26 mouse cellular contexts compared by ENCODE assay signal in the genomic region with DNA sequence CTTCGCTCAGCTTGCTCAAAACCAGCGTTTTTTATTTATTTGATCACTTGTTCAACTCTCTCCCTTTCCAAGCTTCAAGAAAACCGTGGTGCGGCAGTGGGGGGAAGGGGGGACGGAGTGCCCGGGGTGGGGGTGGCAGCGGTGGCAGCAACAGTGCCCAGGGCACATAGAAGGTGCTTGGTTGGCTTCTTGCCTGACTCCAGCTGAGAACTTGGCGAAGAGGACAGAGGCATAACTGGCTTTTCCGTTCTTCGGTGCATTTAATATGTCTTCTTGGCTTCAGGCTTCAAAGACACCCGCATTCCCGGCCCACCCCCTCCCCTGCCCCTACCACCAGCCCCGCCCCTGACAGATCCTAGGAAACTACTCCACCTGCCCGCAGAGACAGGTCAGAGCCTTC. TPM values are rescaled to one million over a fixed set of nuclear protein-coding genes. Genes with fewer than 3 reads are reported as not detected.
DNase-seq lines count a peak whose midpoint lies in the region; ATAC-seq lines count a peak whose summit lies in the region.
"Had no signal": no experiment of that assay in that cellular context is flagged by ENCODE, and none has a peak within 500 bp of the region (broad histone marks: within the 10 kb centered on the region; RNA-seq: fewer than 3 reads in every experiment).

No protein-coding gene starts in this region.

- DNase-seq in cerebellum, postnatal 10 days, result peak; percentile 78 to 81
- DNase-seq in cerebellum, adult 9-10 months, result no peak
- DNase-seq in kidney, adult 18-20 months, result peak; percentile 58
- DNase-seq in kidney, postnatal 36 days, result peak; percentile 63 to 66
- DNase-seq: cerebellum, adult 18-20 months; gastrocnemius, postnatal 10 days; heart, postnatal 10 days; liver, embryonic 13.5 days; lung, adult 18-20 months; thymus, adult 2 months; thymus, postnatal 36 days had no signal

- H3K4me3 ChIP-seq in kidney, embryonic 16.5 days (ENCODE audit: low read length), result no peak overlapping the region
- no peak overlapping the region for H3K4me3 ChIP-seq in kidney, embryonic 15.5 days (replicated peaks)
- H3K4me3 ChIP-seq: forebrain, embryonic 13.5 days; heart, embryonic 13.5 days; hindbrain, embryonic 15.5 days; limb, embryonic 10.5 days; limb, embryonic 15.5 days; liver, embryonic 13.5 days; megakaryocyte, embryonic 14.5 days; midbrain, embryonic 12.5 days had no signal

- no peak overlapping the region for H3K9ac ChIP-seq in kidney, embryonic 16.5 days (replicated peaks; ENCODE audit: low read length)
- no peak overlapping the region for H3K9ac ChIP-seq in kidney, embryonic 15.5 days
- H3K9ac ChIP-seq: forebrain, embryonic 13.5 days; heart, embryonic 13.5 days; hindbrain, embryonic 15.5 days; limb, embryonic 15.5 days; liver, embryonic 13.5 days; midbrain, embryonic 12.5 days had no signal

- no peak for ATAC-seq in kidney, embryonic 16.5 days (ENCODE audit: low FRiP score, low TSS enrichment)
- ATAC-seq in kidney, embryonic 15.5 days (replicated peaks; ENCODE audit: low FRiP score), result no peak
- ATAC-seq: CD4-positive, CD25-positive, alpha-beta regulatory T cell, adult 4 months; forebrain, embryonic 13.5 days; lung, postnatal 0 days had no signal

- H3K4me1 ChIP-seq in kidney, embryonic 16.5 days (ENCODE audit: insufficient read depth, low read length), result no peaks in the 10 kb centered on the region
- no peaks in the 10 kb centered on the region for H3K4me1 ChIP-seq in kidney, embryonic 15.5 days
- H3K4me1 ChIP-seq: forebrain, embryonic 13.5 days; heart, embryonic 13.5 days; hindbrain, embryonic 15.5 days; liver, embryonic 13.5 days; midbrain, embryonic 12.5 days had no signal

- H3K27ac ChIP-seq in kidney, embryonic 16.5 days (ENCODE audit: low read length), result no peak overlapping the region
- H3K27ac ChIP-seq in kidney, embryonic 15.5 days, result no peak overlapping the region
- H3K27ac ChIP-seq: forebrain, embryonic 13.5 days; heart, embryonic 13.5 days; hindbrain, embryonic 15.5 days; kidney, postnatal 0 days; limb, embryonic 10.5 days; limb, embryonic 15.5 days; liver, embryonic 13.5 days; midbrain, embryonic 12.5 days had no signal

- H3K9me3 ChIP-seq in kidney, embryonic 16.5 days (ENCODE audit: low read length), result no peaks in the 10 kb centered on the region
- no peaks in the 10 kb centered on the region for H3K9me3 ChIP-seq in kidney, embryonic 15.5 days (replicated peaks)
- H3K9me3 ChIP-seq: forebrain, embryonic 13.5 days; heart, embryonic 13.5 days; hindbrain, embryonic 15.5 days; limb, embryonic 10.5 days; limb, embryonic 15.5 days; liver, embryonic 13.5 days; megakaryocyte, embryonic 14.5 days; midbrain, embryonic 12.5 days had no signal

- no peaks in the 10 kb centered on the region for H3K27me3 ChIP-seq in kidney, embryonic 16.5 days (ENCODE audit: insufficient read depth, low read length)
- H3K27me3 ChIP-seq in kidney, embryonic 15.5 days, result no peaks in the 10 kb centered on the region
- H3K27me3 ChIP-seq: heart, embryonic 13.5 days; hindbrain, embryonic 15.5 days; limb, embryonic 15.5 days had no signal

- no peak overlapping the region for H3K4me2 ChIP-seq in kidney, embryonic 16.5 days (replicated peaks; ENCODE audit: low read depth, low read length)
- no peak overlapping the region for H3K4me2 ChIP-seq in kidney, embryonic 15.5 days
- H3K4me2 ChIP-seq: forebrain, embryonic 13.5 days; heart, embryonic 13.5 days; hindbrain, embryonic 15.5 days; limb, embryonic 15.5 days; liver, embryonic 13.5 days; midbrain, embryonic 12.5 days had no signal

- no peaks in the 10 kb centered on the region for H3K36me3 ChIP-seq in kidney, embryonic 16.5 days (ENCODE audit: insufficient read depth, low read length)
- no peaks in the 10 kb centered on the region for H3K36me3 ChIP-seq in kidney, embryonic 15.5 days
- H3K36me3 ChIP-seq: heart, embryonic 13.5 days; hindbrain, embryonic 15.5 days; limb, embryonic 10.5 days; limb, embryonic 15.5 days; liver, embryonic 13.5 days; midbrain, embryonic 12.5 days had no signal

- WGBS in kidney, embryonic 16.5 days, result 54% methylated on average over 13 of the region's 14 CpGs
- 53% methylated on average over 14 of the region's 14 CpGs for WGBS in kidney, embryonic 15.5 days

RNA-seq across cellular contexts. Expression of gene Srarp, which starts 3.2 kb away (rescaled TPM):
- not detected in 2 replicates for polyA plus RNA-seq in kidney, embryonic 16.5 days (2015; fragmentation: Nextera tagmentation; extraction: Ambion mirVana)
- polyA plus RNA-seq in kidney, embryonic 15.5 days (2015; fragmentation: Nextera tagmentation; extraction: Ambion mirVana), result not detected in 2 replicates
- polyA plus RNA-seq: CD4-positive, CD25-positive, alpha-beta regulatory T cell, adult 4 months; embryonic facial prominence, embryonic 11.5 days; forebrain, embryonic 13.5 days; heart, embryonic 13.5 days; intestine, embryonic 14.5 days; limb, embryonic 10.5 days; limb, embryonic 15.5 days; liver, embryonic 13.5 days; lung, postnatal 0 days had no signal

RNA-seq across cellular contexts. Expression of gene Zbtb17, which starts 11.8 kb away (rescaled TPM):
- 41.7 and 43.1 TPM in 2 replicates for polyA plus RNA-seq in kidney, embryonic 16.5 days (2015; fragmentation: Nextera tagmentation; extraction: Ambion mirVana)
- polyA plus RNA-seq in kidney, embryonic 15.5 days (2015; fragmentation: Nextera tagmentation; extraction: Ambion mirVana), result 39.8 and 40.4 TPM in 2 replicates

RNA-seq across cellular contexts. Expression of gene Hspb7, which starts 12.1 kb away (rescaled TPM):
- 0.58 and 0.80 TPM in 2 replicates for polyA plus RNA-seq in kidney, embryonic 16.5 days (2015; fragmentation: Nextera tagmentation; extraction: Ambion mirVana)
- polyA plus RNA-seq in kidney, embryonic 15.5 days (2015; fragmentation: Nextera tagmentation; extraction: Ambion mirVana), result 1.0 and 1.1 TPM in 2 replicates
- polyA plus RNA-seq: CD4-positive, CD25-positive, alpha-beta regulatory T cell, adult 4 months; forebrain, embryonic 13.5 days; hindbrain, embryonic 15.5 days had no signal

RNA-seq across cellular contexts. Expression of gene Clcnkb, which starts 16.9 kb away (rescaled TPM):
- 34.2 and 48.4 TPM in 2 replicates for polyA plus RNA-seq in kidney, embryonic 16.5 days (2015; fragmentation: Nextera tagmentation; extraction: Ambion mirVana)
- polyA plus RNA-seq in kidney, embryonic 15.5 days (2015; fragmentation: Nextera tagmentation; extraction: Ambion mirVana), result 19.5 and 19.8 TPM in 2 replicates
- polyA plus RNA-seq: CD4-positive, CD25-positive, alpha-beta regulatory T cell, adult 4 months; embryonic facial prominence, embryonic 11.5 days; forebrain, embryonic 13.5 days; hindbrain, embryonic 15.5 days; limb, embryonic 10.5 days; limb, embryonic 15.5 days; liver, embryonic 13.5 days; lung, postnatal 0 days; midbrain, embryonic 12.5 days; neural tube, embryonic 14.5 days had no signal

RNA-seq across cellular contexts. Expression of gene Clcnka, which starts 34.1 kb away (rescaled TPM):
- 14.7 and 17.8 TPM in 2 replicates for polyA plus RNA-seq in kidney, embryonic 16.5 days (2015; fragmentation: Nextera tagmentation; extraction: Ambion mirVana)
- 7.6 and 8.5 TPM in 2 replicates for polyA plus RNA-seq in kidney, embryonic 15.5 days (2015; fragmentation: Nextera tagmentation; extraction: Ambion mirVana)
- polyA plus RNA-seq: CD4-positive, CD25-positive, alpha-beta regulatory T cell, adult 4 months; heart, embryonic 13.5 days; intestine, embryonic 14.5 days; liver, embryonic 13.5 days; midbrain, embryonic 12.5 days had no signal
